Mouse (Mus musculus) adrenal gland, postnatal 36 days (tissue): ENCODE data around the gene Tmem19. TPM values are rescaled to one million over a fixed set of nuclear protein-coding genes. Genes with fewer than 3 reads are reported as not detected.

Source experiments
- DNase-seq, 2 experiments: peaks; one replicate each; pipeline ENCODE4 v3.0.0; 2021; ENCODE audit warnings: mixed read lengths in 1 of 2
- long read RNA-seq, 2 experiments: library from polyadenylated mRNA; stranded (forward); transcript quantifications; one replicate each; pipeline ENCODE4 v2.0.0; 2021; ENCODE audit warnings: borderline sequencing depth in 2 of 2
- total RNA-seq, 2 experiments: library from RNA; stranded (reverse); gene quantifications; 2 replicates each; pipeline ENCODE4 v1.2.3; 2021

Tmem19 gene
- 10 to 100 TPM; 25.0 to 41.2 TPM for total RNA-seq
- long read RNA-seq, experiment 1, transcript Tmem19-201 (7 exons, 3,012 nt) = major isoform, 14 of 43 reads
- long read RNA-seq, experiment 1, transcript Tmem19-204 (6 exons, 3,084 nt) = minor isoform, 6 of 43 reads
- long read RNA-seq, experiment 1, partial matches to known transcripts = 8 of 43 reads
- long read RNA-seq, experiment 1, other reads (novel, unspliced or antisense) = 15 of 43 reads
- long read RNA-seq, experiment 2, partial matches to known transcripts = 0 of 9 reads
- long read RNA-seq, experiment 2, other reads (novel, unspliced or antisense) = 5 of 9 reads

DNA sequence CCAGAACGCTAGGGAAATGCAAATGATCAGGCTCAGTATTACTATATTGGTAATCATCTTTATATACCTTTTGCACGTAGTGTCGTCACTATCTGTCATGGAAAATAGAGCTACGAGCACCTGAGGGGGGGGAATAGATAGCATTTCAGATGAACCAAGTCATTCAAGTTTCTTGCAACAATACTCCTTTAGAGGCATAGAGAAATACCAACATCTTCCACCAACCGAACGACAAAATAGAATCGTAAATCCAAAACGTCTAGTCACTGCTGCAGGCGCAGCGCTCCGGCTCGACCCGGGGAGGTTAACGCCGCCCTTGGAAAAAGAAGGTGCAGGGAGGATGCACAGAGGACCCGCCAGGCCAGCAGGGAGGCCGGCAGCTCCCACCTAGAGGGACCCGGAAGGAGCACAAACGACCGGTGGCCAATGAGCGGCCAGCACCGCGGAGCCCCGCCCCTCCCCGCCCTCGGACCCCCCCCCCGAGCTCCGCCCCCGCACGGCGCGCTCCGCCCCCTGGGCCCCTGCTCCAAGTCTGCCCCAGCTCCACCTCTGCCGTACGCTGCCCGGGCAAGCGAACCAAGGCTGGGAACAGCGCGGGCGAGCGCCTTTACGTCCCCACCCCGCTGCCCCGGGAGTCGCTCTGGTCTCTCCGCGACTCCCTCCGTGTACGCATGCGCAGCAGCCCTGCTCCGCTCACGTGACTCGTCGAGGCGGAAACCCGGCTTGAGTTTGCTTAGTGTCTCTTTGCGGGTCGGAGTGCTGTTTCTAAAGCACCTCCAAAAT lies at the start of gene Tmem19:
Gene Tmem19 (minus strand): TSS at position 662 of the 783 bp plus-strand sequence.
- DNase-seq = peak; percentile 97 to 98

DNA sequence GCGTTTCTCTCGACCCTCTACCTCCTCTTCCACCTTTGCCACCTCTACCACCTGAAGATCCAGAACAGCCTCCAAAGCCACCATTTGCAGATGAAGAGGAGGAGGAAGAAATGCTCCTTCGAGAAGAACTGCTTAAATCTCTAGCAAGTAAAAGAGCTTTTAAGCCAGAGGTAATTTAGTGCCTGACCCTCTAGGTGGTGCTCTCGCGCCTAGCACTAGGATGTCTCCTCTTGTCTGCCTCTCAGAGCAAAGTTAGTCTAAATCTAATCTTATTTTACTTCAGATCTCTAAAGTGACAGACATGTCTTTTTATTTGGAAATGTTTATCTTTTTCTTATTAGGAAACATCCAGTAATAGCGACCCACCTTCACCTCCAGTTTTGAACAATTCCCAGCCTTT lies 44.1 kb upstream of the Tmem19 start:
- peak; percentile 48 to 72 for DNase-seq

DNA sequence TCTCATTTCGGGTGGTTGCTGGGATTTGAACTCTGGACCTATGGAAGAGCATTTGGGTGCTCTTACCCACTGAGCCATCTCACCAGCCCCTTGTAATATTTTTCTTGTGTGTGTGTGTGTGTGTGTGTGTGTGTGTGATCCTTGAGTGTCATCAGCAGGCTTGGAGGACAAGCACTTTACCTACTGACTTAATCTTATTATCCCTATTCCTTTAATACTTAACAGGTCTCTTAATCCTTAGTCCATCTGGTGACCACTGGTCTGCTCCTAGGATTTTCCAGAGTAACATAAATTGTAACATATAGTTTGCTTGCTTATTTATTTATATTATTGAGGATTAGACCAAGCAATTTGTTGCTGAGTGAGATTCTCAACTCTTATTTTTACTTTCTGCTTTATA lies 29.6 kb upstream of the Tmem19 start:
- no peak for DNase-seq

DNA sequence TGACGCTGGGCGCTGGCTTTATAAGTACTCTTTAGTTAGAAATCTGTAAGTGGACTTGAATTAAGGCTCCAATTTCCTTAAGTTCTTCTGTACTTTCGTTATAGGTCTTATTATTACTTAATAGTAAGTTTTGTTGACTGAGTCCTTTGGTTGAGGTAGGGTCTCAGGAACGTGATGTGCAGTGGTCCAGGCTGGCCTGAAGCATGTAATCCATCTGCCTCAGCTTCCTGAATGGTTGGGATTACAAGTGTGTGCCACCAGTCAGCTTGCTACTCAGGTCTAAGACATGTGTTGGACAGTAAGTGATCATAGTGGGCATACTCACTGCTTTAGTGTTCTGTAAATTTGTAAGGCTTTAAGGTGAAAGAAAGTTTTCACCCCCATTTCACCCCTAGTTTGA lies 28.8 kb upstream of the Tmem19 start:
- no peak for DNase-seq

GRCm38 (mm10) chr10:115387891-115388290 lies 25.6 kb upstream of the Tmem19 start:
- no peak for DNase-seq

DNA sequence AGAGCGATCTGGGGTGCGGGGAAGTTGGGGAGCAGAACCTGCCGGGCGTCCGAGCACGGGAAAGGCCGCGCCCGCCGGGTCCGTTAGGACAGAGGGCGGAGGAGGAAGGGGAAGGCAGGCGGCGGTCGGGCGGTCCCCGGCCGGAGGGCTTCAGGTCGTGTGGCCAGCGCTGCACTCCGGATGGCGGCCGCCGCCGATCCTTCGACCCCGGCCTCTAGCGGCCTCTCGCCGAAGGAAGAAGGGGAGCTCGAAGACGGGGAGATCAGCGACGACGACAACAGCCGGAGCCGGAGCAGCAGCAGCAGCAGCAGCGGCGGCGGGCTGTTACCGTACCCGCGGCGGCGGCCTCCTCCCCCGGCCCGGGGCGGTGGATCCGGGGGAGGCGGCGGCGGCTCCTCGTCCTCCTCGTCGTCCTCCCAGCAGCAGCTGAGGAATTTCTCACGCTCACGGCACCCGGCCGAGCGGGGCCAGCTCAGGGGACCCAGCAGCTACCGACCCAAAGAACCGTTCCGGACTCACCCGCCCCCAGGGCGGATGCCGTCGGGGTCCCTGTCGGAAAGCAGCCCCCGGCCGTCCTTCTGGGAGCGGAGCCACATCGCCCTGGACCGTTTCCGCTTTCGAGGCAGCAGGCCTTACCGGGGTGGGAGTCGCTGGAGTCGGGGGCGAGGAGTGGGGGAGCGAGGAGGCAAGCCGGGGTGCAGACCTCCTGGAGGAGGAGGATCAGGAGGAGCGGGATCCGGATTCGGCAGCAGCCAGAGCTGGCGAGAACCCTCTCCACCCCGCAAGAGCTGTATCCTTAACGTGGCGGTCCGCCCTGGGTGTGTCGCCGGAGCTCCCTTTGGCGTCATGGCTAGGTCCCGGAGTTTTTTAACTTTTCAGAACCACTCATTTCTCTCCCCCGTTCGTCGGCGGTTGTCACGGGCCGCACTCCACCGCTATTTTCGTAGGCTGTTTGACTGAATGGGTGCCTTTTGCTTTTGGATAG lies 23.0 kb upstream of the Tmem19 start:
- peak; percentile 63 to 70 for DNase-seq

DNA sequence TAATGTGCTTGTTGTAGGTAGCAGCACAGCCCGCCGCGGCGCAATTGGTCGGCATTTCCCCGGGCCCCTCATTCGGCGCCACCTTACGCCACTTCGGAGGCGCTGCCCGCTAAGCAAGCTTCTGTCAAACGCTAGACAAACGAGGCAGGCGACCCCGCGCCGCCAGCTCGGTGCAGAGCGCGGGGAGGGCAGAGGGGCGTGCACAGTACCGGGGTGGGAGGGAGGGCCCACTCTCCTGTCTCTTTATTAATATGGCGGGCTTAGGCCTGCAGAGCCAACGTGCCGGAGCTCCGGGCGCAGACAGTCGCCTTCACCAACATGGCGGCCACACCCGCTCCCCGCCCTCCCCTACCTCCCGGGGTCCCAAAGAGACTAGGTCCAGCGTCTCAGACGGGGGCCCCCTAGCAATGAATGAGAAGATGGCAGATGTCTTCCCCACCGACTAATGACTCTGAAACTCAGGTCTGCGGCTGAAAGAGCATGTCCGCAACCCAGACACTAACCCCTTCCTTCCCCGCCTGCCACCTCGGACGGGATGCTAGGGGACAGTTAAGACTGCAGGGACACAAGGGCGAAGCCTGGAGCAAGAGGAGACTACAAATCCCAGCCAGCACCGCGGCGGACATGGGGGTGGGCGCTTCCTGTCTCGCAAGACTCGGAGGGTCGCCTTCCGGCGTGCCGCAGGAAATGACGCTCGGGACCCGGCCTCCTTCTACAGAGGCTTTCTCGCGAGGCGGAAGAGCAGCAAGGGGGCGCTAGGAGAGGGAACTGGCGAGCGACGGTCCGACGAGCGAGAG lies 22.1 kb upstream of the Tmem19 start, which contains the start of the genes Thap2 and Zfc3h1:
Gene Thap2 (minus strand): TSS at position 223 of the 797 bp plus-strand sequence.
Gene Zfc3h1 (plus strand): TSS at position 739 of the 797 bp plus-strand sequence.
- peak; percentile 99 for DNase-seq

GRCm38 (mm10) chr10:115383644-115384220 lies 21.4 kb upstream of the Tmem19 start:
- DNase-seq = no peak

GRCm38 (mm10) chr10:115382846-115383643 lies 20.7 kb upstream of the Tmem19 start:
- no peak for DNase-seq

- DNase-seq = no peak
Measured at GRCm38 (mm10) chr10:115381506-115382084, 19.3 kb upstream of the Tmem19 start.

DNA sequence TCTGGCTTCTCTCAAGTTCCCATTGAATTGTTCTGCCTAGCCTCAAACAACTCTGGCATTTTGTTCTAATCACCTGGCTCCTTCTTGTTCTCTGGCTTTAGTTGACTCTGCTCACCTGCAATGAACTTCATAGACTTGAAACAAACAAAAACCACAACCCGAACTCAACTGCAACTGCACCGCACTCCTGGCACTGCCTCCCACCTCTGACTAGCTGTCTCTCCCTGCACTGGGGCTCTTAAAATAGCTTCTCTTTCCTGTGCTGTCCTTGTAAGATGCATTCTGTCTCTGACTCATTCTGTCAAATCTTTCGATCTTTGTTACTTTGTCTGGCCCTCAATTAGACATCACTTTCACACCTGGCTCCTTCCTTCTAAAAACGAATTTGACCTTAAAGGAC lies 850 bp upstream of the Tmem19 start:
- DNase-seq = no peak

GRCm38 (mm10) chr10:115362623-115362964 lies 293 bp upstream of the Tmem19 start:
- DNase-seq = no peak

DNA sequence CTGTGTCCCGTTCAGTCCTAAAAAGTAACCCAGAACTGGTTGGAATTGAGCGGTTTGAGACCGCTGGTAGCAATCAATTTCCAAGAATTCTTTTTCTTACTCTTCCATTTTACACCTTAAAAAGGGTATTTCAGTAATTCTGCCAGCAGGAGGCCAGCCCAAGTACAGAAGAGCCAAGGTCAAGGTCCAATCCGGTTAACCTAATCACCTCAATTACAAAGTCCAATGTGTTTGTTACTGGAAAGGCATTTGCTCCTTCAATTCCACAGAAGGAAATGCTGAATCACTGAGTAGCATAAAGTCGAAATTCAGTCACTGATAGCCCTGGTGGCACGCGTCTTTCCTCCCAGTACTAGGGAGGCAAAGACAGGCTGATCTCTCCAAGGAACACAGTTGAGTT lies 3.2 kb downstream of the Tmem19 start:
- peak in 1 of 2 experiments; percentile 13 for DNase-seq

DNA sequence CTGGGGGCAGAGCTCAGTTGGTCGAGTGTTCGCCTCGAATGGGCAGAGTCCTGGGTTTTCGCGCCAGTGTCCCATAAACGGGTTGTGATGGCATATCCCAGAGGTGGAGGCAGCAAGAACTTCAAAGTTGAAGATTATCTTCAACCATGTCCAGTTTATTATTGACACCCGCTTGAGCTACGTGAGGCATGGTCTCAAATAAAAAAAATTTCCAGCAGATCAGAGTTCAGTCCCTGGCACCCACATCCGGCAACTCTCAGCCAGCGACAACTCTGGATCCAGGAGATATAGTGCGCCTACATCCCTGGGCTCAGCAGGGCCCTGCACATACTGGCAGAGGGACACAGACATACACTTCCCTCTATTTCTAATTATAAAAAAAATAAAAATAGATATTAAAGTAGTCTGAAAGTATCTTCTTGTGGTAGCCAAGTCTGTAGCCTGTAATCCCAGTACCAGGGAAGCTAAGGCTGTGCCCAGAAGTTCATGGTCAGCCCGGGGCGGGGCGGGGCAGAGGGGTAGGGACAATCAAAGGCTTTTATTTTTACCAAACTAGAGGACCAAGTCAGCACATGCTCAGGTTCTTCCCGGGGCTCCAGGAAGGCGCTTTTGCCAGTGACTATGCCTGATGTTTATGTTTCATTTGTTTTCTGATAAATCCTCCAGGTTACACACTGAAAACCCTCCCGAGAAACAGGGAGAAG lies 3.9 kb downstream of the Tmem19 start:
- DNase-seq = no peak

GRCm38 (mm10) chr10:115356106-115356505 lies 6.2 kb downstream of the Tmem19 start:
- no peak for DNase-seq

GRCm38 (mm10) chr10:115355016-115355415 lies 7.3 kb downstream of the Tmem19 start:
- no peak for DNase-seq

DNA sequence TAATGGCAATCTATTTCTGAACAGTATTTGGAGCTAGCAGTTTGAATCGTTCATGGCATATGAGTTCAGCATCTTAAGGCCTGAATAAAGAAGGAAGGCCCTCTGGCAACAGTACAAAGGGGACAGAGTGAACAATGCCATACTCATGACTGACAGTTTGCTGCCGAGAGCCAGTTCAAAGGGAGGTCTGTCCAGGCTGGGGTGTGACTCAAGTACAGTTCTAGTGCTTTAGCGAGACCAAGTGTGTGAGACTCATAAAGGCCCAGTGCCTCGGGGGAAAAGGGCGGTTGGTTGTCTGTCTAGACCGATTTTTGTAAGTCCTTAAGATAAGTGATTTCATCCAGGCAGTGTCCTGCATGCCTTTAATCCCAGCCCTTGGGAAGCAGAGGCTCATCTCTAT lies 7.7 kb downstream of the Tmem19 start:
- DNase-seq = no peak

GRCm38 (mm10) chr10:115350810-115351397 lies 11.4 kb downstream of the Tmem19 start:
- DNase-seq = no peak

- no peak for DNase-seq
Measured at GRCm38 (mm10) chr10:115349509-115349908, 12.8 kb downstream of the Tmem19 start.
